Mouse (Mus musculus) left cerebral cortex, postnatal 25 days (tissue): Measurements from ENCODE around the gene Rps29. TPM values are rescaled to one million over a fixed set of nuclear protein-coding genes. Genes with fewer than 3 reads are reported as not detected.
"Not testable (repeated sequence)": the region's sequence is repeated elsewhere in the genome, so short reads cannot be mapped to it uniquely, and the experiment has no call there.

Experiments used
- DNase-seq, 2 experiments: peaks; one replicate each; pipeline ENCODE4 v3.0.0; 2022; ENCODE audit warnings: low spot score in 2 of 2, mixed read lengths in 1 of 2
- intact Hi-C: fragments of 180-260 bp; cut with DNase I; formaldehyde crosslinking; loops from one replicate; pipeline ENCODE4 v1.15.1; 2025
- total RNA-seq, 2 experiments: library from RNA; stranded (reverse); gene quantifications; 2 replicates each; pipeline ENCODE4 v1.2.3; 2021

The Rps29 gene
- total RNA-seq, 2 experiments from 2014 or later, result 1,051 to 1,052 TPM

DNA sequence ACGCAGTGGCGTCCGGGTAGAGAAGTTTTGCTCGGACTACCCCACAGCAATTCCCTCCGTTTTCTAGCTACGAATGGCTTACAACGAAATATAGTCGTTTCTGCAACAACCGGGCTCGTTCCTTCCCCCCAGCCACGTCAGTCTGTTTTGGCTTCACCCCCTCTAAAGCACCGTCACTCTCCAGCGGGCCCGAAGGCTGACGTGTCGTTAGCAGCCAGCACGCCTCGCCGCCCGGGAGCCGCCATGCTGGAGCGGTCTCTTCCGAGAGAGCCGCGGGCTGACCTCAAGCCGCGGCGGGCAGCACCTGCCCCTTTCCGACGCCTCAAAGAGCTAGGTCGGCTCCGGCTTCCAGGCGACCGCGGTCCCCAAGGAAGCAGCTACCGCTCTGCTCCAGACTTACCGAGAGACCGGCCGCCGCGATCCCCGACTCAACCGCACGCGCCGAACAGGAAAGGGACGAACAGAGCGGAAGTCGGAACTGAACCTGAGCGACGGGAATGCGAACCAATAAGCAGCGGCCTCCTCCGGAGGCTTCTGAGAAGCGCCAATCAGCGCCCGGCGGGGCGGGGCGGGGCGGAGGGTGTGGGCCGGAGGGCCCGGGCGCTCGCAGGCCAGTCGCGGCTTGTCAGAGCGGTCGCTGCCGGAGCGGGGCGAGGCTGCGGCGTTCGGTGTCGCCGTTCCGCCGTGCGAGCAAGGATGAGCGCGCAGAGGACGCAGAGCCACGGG is 24.8 kb upstream of the Rps29 start, which contains the start of the genes Rpl36al and Mgat2:
Gene Rpl36al (minus strand): TSS at position 501 of the 726 bp plus-strand sequence.
Gene Mgat2 (plus strand): TSS at position 575 of the 726 bp plus-strand sequence.
- peak; percentile 99 for DNase-seq
- intact Hi-C loops, result loop anchor here (1.0 kb wide), 1 partner anchor 14 kb away; the partner anchor contains the start of gene Gm49383

GRCm38 (mm10) chr12:69181800-69182199 is 22.8 kb upstream of the Rps29 start:
- intact Hi-C loops, result no loop called here
- DNase-seq, result no peak

GRCm38 (mm10) chr12:69179371-69179770 is 20.4 kb upstream of the Rps29 start:
- DNase-seq, result no peak
- intact Hi-C loops, result no loop called here

DNA sequence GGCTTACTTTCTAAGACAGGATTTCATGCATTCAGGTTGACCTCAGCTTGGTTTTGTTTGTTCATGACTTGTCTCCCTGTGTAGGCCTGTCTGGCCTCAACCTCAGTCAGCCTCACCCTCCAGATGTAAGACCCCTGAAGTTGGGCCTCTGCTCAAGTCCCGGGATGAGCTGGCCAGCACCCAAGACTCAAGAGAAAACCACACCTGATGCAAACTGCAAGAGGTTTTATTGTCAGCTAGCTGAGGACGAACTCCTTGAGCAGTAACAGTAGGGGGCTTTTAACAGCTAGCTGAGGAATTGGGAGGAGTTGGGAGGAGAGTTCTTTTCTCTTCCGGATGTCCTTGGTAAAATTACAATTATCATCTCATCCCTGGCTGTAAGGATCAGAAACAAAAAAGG is 18.5 kb upstream of the Rps29 start:
- DNase-seq, result no peak
- intact Hi-C loops, result no loop called here

- DNase-seq, result no peak
Measured at GRCm38 (mm10) chr12:69175975-69176374, 17.0 kb upstream of the Rps29 start.

GRCm38 (mm10) chr12:69171307-69171706 is 12.3 kb upstream of the Rps29 start:
- no peak for DNase-seq
- intact Hi-C loops, result no loop called here

More at GRCm38 (mm10) chr12:69175975-69176374, 17.0 kb upstream of the Rps29 start:
- intact Hi-C loops, result no loop called here

GRCm38 (mm10) chr12:69168461-69169106 is 9.6 kb upstream of the Rps29 start, which contains the start of gene Lrr1:
Lrr1 (plus strand) TSS chr12:69168814.
- intact Hi-C loops, result no loop called here
- DNase-seq, result peak; percentile 84 to 87

DNA sequence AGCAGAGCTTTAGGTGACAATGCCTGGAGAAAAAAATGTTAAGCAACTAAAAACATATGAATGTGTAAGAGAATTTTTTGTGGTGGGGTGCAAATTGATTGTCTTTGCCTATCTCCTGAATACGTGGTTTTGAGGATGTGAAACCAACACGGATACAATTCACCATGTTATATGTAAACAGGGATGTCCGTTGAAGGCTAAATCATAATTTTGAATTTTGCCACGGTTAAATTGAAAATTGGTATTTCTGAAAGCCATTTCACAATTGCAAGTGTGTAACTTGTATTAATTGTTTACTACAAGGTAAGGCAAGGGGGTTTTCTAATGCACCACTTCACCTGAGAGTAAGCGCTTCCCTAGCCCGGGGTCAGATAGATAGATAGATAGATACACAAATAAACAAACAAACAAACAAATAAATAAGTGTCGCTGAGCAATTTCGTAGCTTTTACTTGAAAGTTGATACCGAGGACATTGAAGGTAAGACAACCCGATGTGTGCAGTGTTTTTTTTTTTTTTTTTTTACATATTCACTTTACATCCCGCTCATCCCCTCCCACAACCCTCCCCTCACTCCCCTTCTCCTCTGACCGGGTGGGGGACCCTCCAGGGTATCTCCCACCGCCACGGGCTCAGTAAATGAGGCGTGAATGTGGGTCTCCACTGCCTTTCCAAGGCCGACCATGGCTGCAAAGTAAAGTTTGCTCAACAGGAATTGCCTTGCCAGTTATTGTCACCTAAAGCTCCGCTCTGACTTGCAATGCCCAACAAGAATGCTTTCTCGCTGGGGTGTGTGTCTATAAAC is 8.9 kb upstream of the Rps29 start:
- intact Hi-C loops, result no loop called here
- DNase-seq, result no peak

- DNase-seq, intact Hi-C loops: not testable (repeated sequence)
Measured at GRCm38 (mm10) chr12:69166861-69167581, 8.0 kb upstream of the Rps29 start.

DNA sequence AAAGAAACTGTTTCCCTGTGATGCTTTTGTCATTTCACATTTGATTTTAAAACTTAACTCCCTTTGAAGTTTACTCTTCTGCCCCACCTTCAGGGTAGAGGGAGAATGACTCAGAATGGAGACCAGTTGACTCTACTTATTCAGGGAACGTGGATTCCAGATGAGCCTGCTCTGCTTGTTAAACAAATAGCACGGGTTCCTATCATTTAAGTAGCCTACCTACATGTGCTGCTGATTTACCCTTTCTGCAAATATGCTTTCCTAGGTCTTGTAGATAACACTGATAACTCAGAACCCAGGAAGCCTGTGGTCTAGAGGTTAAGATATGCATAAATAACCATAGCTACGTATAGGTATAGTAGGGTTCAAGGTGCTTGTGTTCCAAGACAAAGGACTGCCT is 5.9 kb upstream of the Rps29 start:
- intact Hi-C loops, result no loop called here
- no peak for DNase-seq

- intact Hi-C loops, DNase-seq: not testable (repeated sequence)
Measured at GRCm38 (mm10) chr12:69163586-69163985, 4.6 kb upstream of the Rps29 start.

- DNase-seq, intact Hi-C loops: not testable (repeated sequence)
Measured at GRCm38 (mm10) chr12:69160677-69161076, 1.7 kb upstream of the Rps29 start.

GRCm38 (mm10) chr12:69159578-69159940 is 573 bp upstream of the Rps29 start:
- intact Hi-C loops, result no loop called here
- peak; percentile 22 to 44 for DNase-seq

DNA sequence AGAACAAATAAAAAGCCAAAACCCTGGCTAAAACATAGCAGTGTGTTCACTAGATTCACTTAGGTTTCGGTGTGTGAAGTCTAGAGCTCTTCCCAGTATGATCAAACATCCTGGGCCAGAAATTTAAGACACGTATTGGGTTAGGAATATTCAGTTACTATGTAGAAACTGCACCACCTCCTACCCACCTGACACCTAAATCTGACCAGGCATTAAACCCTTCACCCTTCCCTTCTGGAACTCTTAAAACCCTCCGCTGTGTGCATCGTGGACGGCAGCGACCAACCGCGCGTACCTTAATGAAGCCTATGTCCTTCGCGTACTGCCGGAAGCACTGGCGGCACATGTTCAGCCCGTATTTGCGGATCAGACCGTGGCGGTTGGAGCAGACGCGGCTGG is 621 bp downstream of the Rps29 start:
- intact Hi-C loops, result no loop called here
- no peak for DNase-seq

- intact Hi-C loops, result no loop called here
- no peak for DNase-seq
Measured at GRCm38 (mm10) chr12:69157107-69157506, 1.9 kb downstream of the Rps29 start.

DNA sequence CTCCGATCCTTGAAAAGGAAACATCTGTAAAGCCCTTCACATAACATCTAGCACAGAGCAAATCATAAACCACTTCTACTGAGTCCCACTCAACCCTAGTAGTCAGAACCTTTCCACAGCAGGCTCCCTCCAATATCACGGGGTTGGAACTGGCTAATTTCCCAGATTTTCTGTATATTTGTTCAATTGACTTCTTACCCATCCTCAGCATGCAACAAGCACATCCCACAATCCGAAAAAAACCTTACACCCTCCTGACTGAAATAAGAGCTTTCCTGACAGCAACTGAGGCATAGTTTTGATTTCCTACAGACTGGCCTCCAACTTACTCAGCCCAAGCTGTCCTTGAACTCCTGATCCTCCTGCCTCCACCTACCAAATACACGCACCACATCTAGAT is 2.5 kb downstream of the Rps29 start:
- intact Hi-C loops, result no loop called here

GRCm38 (mm10) chr12:69155923-69156322 is 3.1 kb downstream of the Rps29 start:
- intact Hi-C loops, result no loop called here
- no peak for DNase-seq

More for the DNA sequence above, 2.5 kb downstream of the Rps29 start:
- DNase-seq, result no peak

GRCm38 (mm10) chr12:69150049-69150448 is 8.9 kb downstream of the Rps29 start:
- no peak for DNase-seq
- intact Hi-C loops, result no loop called here

DNA sequence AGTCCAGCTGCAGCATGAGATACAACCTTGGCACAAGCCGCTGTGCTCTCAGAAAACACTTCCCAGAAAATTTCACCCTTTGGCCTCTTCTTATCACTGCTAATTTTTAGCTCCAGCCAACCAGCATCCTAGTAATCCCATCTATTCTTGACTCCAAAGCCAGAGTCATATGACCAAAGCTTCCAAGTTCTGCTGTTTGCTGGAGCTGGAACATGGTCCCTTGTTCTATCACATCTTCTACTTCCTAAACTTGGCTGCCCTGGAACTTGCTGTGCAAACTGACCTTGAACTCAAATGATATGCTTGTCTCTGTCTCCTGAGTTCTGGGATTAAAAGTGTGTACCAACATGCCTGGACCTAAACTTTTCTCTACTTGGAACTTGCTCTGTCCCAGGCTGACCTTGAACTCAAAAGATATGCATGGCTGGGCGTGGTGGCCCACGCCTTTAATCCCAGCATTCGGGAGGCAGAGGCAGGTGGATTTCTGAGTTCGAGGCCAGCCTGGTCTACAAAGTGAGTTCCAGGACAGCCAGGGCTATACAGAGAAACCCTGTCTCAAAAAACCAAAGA is 11.7 kb downstream of the Rps29 start:
- intact Hi-C loops, result no loop called here
- DNase-seq, result no peak
